11 mouse cellular contexts compared by ENCODE assay signal in the genomic region with DNA sequence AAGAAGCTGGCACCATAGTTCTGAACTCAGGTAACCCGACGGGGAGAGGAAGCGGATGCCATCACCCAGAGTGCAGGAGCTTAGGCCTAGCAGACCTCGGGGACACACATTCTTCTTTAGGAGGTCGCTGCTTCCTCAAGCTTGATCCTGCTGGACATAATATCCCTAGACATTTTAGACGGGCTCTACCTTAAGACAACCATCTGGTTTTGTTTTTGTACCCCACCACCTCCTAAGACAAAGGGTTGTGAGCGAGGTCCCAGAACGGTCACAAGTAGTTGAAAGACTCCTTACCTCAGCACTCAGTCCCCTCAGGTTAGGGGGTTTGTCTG. TPM values are rescaled to one million over a fixed set of nuclear protein-coding genes. Genes with fewer than 3 reads are reported as not detected.
A peak's percentile ranks its signal among the peaks of the same experiment; 100 is the strongest.
DNase-seq lines count a peak whose midpoint lies in the region; ATAC-seq and TF ChIP-seq lines count a peak whose summit lies in the region.
"Had no signal": no experiment of that assay in that cellular context is flagged by ENCODE, and none has a peak within 500 bp of the region (broad histone marks: within the 10 kb centered on the region; RNA-seq: fewer than 3 reads in every experiment).

No protein-coding gene starts in this region.

- peak overlapping the region; percentile 77 for H3K4me2 ChIP-seq in heart, embryonic 14.5 days (ENCODE audit: low read length)
- no peak overlapping the region for H3K4me2 ChIP-seq in forebrain, embryonic 15.5 days (replicated peaks)
- H3K4me2 ChIP-seq in liver, embryonic 13.5 days: peak overlapping the region; percentile 53; the same call in 1 of the 2 replicates

- ATAC-seq in heart, embryonic 14.5 days (ENCODE audit: insufficient number of reproducible peaks, insufficient read depth, low FRiP score, low read depth): no peak
- ATAC-seq in forebrain, embryonic 15.5 days (replicated peaks): no peak
- no peak for ATAC-seq in liver, embryonic 13.5 days (ENCODE audit: low read depth)

- in situ Hi-C loops in ES-E14 (cut with MboI; ENCODE audit: low sequenced_read_pairs in 2 of 2, unreplicated experiment in 2 of 2): no loop called here

- no peak for DNase-seq in heart, postnatal 14 days
- DNase-seq in ES-E14 (ENCODE audit: low read depth, low spot score): no peak
- no peak for DNase-seq in liver, embryonic 13.5 days
- no peak for DNase-seq in gastrocnemius, postnatal 14 days
- no peak for DNase-seq in layer of hippocampus, postnatal 10 days (ENCODE audit: low spot score in 2 of 2)
- DNase-seq in right cerebral cortex, postnatal 36 days (ENCODE audit: low spot score in 2 of 2): no peak
- DNase-seq: gastrocnemius, adult 2 months; lung, postnatal 10 days had no signal

- peaks cover 0 to 9% of the 10 kb centered on the region in 2 experiments; a peak in 2 of 4 replicates for H3K4me1 ChIP-seq in heart, embryonic 14.5 days (ENCODE audit: control insufficient read depth in 2 of 2, insufficient read depth in 2 of 2, low read length in 2 of 2)
- H3K4me1 ChIP-seq in ES-E14 (ENCODE audit: control insufficient read depth in 2 of 2, insufficient read depth in 2 of 2, low read length in 2 of 2, poor library complexity in 1 of 2): 0 out of 4 replicates have a peak, but pooled peaks cover 2 to 4% of the 10 kb centered on the region in 2 experiments
- peaks cover 10% of the 10 kb centered on the region for H3K4me1 ChIP-seq in forebrain, embryonic 15.5 days
- no peaks in the 10 kb centered on the region; the same call in 1 of the 2 replicates for H3K4me1 ChIP-seq in liver, embryonic 13.5 days (replicated peaks)

- no peak overlapping the region for H3K27ac ChIP-seq in heart, embryonic 14.5 days (replicated peaks in 1 of 2; ENCODE audit: control insufficient read depth in 1 of 2, insufficient read depth in 1 of 2, low read depth in 2 of 2, low read length in 2 of 2)
- H3K27ac ChIP-seq in ES-E14 (ENCODE audit: insufficient read depth, low read depth, low read length, poor library complexity, severe bottlenecking): no peak overlapping the region
- H3K27ac ChIP-seq in forebrain, embryonic 15.5 days (replicated peaks): no peak overlapping the region
- no peak overlapping the region for H3K27ac ChIP-seq in liver, embryonic 13.5 days
- H3K27ac ChIP-seq: gastrocnemius, adult 2 months had no signal

- H3K36me3 ChIP-seq in heart, embryonic 14.5 days (ENCODE audit: control insufficient read depth, insufficient read depth, low read length): no peaks in the 10 kb centered on the region
- no peaks in the 10 kb centered on the region for H3K36me3 ChIP-seq in ES-E14 (ENCODE audit: control insufficient read depth, insufficient read depth, low read length, poor library complexity, severe bottlenecking)
- no peaks in the 10 kb centered on the region for H3K36me3 ChIP-seq in forebrain, embryonic 15.5 days
- H3K36me3 ChIP-seq in liver, embryonic 13.5 days: no peaks in the 10 kb centered on the region

- peak overlapping the region; percentile 29 to 47 for H3K4me3 ChIP-seq in heart, embryonic 14.5 days (ENCODE audit: control insufficient read depth in 1 of 2, insufficient read depth in 1 of 2, low read depth in 1 of 2, low read length in 2 of 2)
- peak overlapping the region; percentile 74 to 86 for H3K4me3 ChIP-seq in ES-E14 (ENCODE audit: insufficient read depth in 1 of 2, low read depth in 1 of 2, low read length in 2 of 2, poor library complexity in 1 of 2, severe bottlenecking in 1 of 2)
- peak overlapping the region; percentile 27; the same call in 1 of the 2 replicates for H3K4me3 ChIP-seq in forebrain, embryonic 15.5 days
- peak overlapping the region; percentile 41; the same call in 1 of the 2 replicates for H3K4me3 ChIP-seq in liver, embryonic 13.5 days (replicated peaks)

- no peak overlapping the region for H3K9ac ChIP-seq in heart, embryonic 14.5 days (ENCODE audit: low read length)
- H3K9ac ChIP-seq in ES-E14 (ENCODE audit: insufficient read depth, low read depth, low read length, poor library complexity, severe bottlenecking): peak overlapping the region; percentile 57
- H3K9ac ChIP-seq in forebrain, embryonic 15.5 days (replicated peaks): no peak overlapping the region
- H3K9ac ChIP-seq in liver, embryonic 13.5 days: no peak overlapping the region

- intact Hi-C loops in heart, postnatal 14 days (cut with DNase I): no loop called here
- intact Hi-C loops in gastrocnemius, postnatal 14 days (cut with DNase I; ENCODE audit: low total_unique reads): no loop called here

- 9% methylated on average over 8 of the region's 8 CpGs for WGBS in heart, embryonic 14.5 days
- WGBS in forebrain, embryonic 15.5 days: 2% methylated on average over 8 of the region's 8 CpGs
- 10% methylated on average over 8 of the region's 8 CpGs for WGBS in liver, embryonic 13.5 days (ENCODE audit: insufficient replicate concordance)

- H3K27me3 ChIP-seq in heart, embryonic 14.5 days (ENCODE audit: control insufficient read depth, insufficient read depth, low read length): peaks cover 86% of the 10 kb centered on the region
- peaks cover 81% of the 10 kb centered on the region for H3K27me3 ChIP-seq in forebrain, embryonic 15.5 days
- peaks cover 90% of the 10 kb centered on the region for H3K27me3 ChIP-seq in liver, embryonic 13.5 days

- H3K9me3 ChIP-seq in heart, embryonic 14.5 days (ENCODE audit: control insufficient read depth, low read length): no peaks in the 10 kb centered on the region
- H3K9me3 ChIP-seq in ES-E14 (ENCODE audit: control insufficient read depth, insufficient read depth, low read depth, low read length): no peaks in the 10 kb centered on the region
- H3K9me3 ChIP-seq in forebrain, embryonic 15.5 days: no peaks in the 10 kb centered on the region
- H3K9me3 ChIP-seq in liver, embryonic 13.5 days (replicated peaks): no peaks in the 10 kb centered on the region

TF ChIP-seq in ES-E14, 5 proteins besides CTCF, POLR2A, EP300 and RAD21:
- TF ChIP-seq ZNF384 (IDR thresholded peaks at IDR 0.05; ENCODE audit: low read depth, low read length) (no peak), HCFC1 (IDR thresholded peaks at IDR 0.05; ENCODE audit: borderline replicate concordance, insufficient read depth, low read length) (no peak), CHD2 (IDR thresholded peaks at IDR 0.05; ENCODE audit: low read depth, low read length) (no peak), ZC3H11A (IDR thresholded peaks at IDR 0.05; ENCODE audit: borderline replicate concordance, low read depth, low read length) (no peak), MAFK (IDR thresholded peaks at IDR 0.05; ENCODE audit: insufficient read depth, low read depth, low read length) (no peak)

RNA-seq across cellular contexts. Expression of a gene that starts 5.5 kb away (rescaled TPM):
- polyA plus RNA-seq in heart, embryonic 14.5 days (2014; fragmentation: Nextera tagmentation; extraction: Ambion mirVana): 1.1 and 1.6 TPM in 2 replicates
- total RNA-seq in heart, postnatal 14 days (2021): under 1 TPM; 0.41 to 0.46 TPM
- total RNA-seq in ES-E14 (2012; rRNA removed): 24.1 and 38.3 TPM in 2 replicates
- 2.6 and 3.1 TPM in 2 replicates for polyA plus RNA-seq in forebrain, embryonic 15.5 days (2015; fragmentation: Nextera tagmentation; extraction: Ambion mirVana)
- 0.56 and 0.70 TPM in 2 replicates for polyA plus RNA-seq in liver, embryonic 13.5 days (2015; fragmentation: Nextera tagmentation; extraction: Ambion mirVana)
- total RNA-seq in gastrocnemius, postnatal 14 days (2021): under 1 TPM; 0.43 to 0.47 TPM
- total RNA-seq in layer of hippocampus, postnatal 10 days (2021): 1 to 10 TPM; 3.8 to 6.6 TPM
- total RNA-seq: gastrocnemius, adult 2 months had no signal

RNA-seq across cellular contexts. Expression of a gene that starts 6.3 kb away (rescaled TPM):
- polyA plus RNA-seq in heart, embryonic 14.5 days (2014; fragmentation: Nextera tagmentation; extraction: Ambion mirVana): not detected in 2 replicates
- total RNA-seq in heart, postnatal 14 days (2021): not detected
- total RNA-seq in ES-E14 (2012; rRNA removed): not detected in 2 replicates
- 1.1 and 4.3 TPM in 2 replicates for polyA plus RNA-seq in forebrain, embryonic 15.5 days (2015; fragmentation: Nextera tagmentation; extraction: Ambion mirVana)
- not detected in 2 replicates for polyA plus RNA-seq in liver, embryonic 13.5 days (2015; fragmentation: Nextera tagmentation; extraction: Ambion mirVana)
- not detected for total RNA-seq in gastrocnemius, postnatal 14 days (2021)
- total RNA-seq in layer of hippocampus, postnatal 10 days (2021): not detected
- total RNA-seq: gastrocnemius, adult 2 months; layer of hippocampus, adult 18-20 months had no signal

Comparison
In these comparisons a context has a peak if more than half of its experiments do, and no peak if none do; other contexts are left out.
1. H3K4me3 ChIP-seq: peak in every context shown above with its lines; median percentile 80 in ES-E14; 41 in liver, embryonic 13.5 days; 38 in heart, embryonic 14.5 days; 27 in forebrain, embryonic 15.5 days.